Mouse (Mus musculus): ENCODE results near the gene Gatad2b. TPM values are rescaled to one million over a fixed set of nuclear protein-coding genes. Genes with fewer than 3 reads are reported as not detected.

Gene Gatad2b
- polyA plus RNA-seq, 1 experiment from 2014 or later, result 3.9 TPM

- H3K9me3 ChIP-seq (replicated peaks; ENCODE audit: control insufficient read depth, low read length), result no peaks in the 10 kb centered on the region
Measured at GRCm38 (mm10) chr3:90357959-90358358, 65.0 kb downstream of the Gatad2b start.

DNA sequence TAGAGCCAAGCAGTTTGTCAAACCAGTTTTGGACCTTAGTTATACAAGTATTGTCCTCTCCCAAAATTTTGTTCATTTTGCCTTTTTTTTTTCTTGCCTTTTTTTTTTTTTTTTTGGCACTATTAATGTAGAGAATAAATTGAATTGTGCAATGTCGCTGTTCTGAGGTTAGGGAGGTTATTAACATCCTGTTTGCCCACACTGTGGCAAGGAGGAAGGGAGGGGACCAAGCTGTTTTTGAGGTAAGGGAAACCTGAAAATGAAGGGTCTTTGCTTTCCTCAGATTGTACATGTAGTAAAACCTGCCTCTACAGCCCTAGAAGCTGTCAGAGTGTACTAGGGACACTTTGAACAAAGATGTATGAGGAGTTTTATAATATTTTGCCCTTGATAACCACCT is 66.3 kb downstream of the Gatad2b start:
- WGBS (ENCODE audit: insufficient replicate concordance), result 56% methylated on average over 1 of the region's 1 CpGs
- Histone ChIP-seq H3K36me3 (ENCODE audit: control insufficient read depth, insufficient read depth) (peaks cover 26% of the 10 kb centered on the region), H3K4me2 (ENCODE audit: low read depth, low read length) (no peak overlapping the region), H3K9me3 (replicated peaks; ENCODE audit: control insufficient read depth, low read length) (no peaks in the 10 kb centered on the region), H3K27me3 (ENCODE audit: control insufficient read depth, insufficient read depth, low read depth, low read length) (no peaks in the 10 kb centered on the region), H3K9ac (ENCODE audit: low read depth, low read length) (no peak overlapping the region), H3K27ac (ENCODE audit: low read length) (no peak overlapping the region), H3K4me1 (ENCODE audit: control insufficient read depth, low read depth, low read length) (peaks cover 4% of the 10 kb centered on the region), H3K4me3 (ENCODE audit: low read depth, low read length) (no peak overlapping the region)
- ATAC-seq (ENCODE audit: low read depth), result no peak

More at GRCm38 (mm10) chr3:90357959-90358358, 65.0 kb downstream of the Gatad2b start:
- Histone ChIP-seq H3K4me3 (ENCODE audit: low read depth, low read length) (no peak overlapping the region), H3K4me1 (ENCODE audit: control insufficient read depth, low read depth, low read length) (no peaks in the 10 kb centered on the region), H3K4me2 (ENCODE audit: low read depth, low read length) (no peak overlapping the region), H3K27ac (ENCODE audit: low read length) (no peak overlapping the region), H3K27me3 (ENCODE audit: control insufficient read depth, insufficient read depth, low read depth, low read length) (no peaks in the 10 kb centered on the region), H3K36me3 (ENCODE audit: control insufficient read depth, insufficient read depth) (peaks cover 36% of the 10 kb centered on the region), H3K9ac (ENCODE audit: low read depth, low read length) (no peak overlapping the region)
- ATAC-seq (ENCODE audit: low read depth), result no peak
- WGBS (ENCODE audit: insufficient replicate concordance), result 86% methylated on average over 7 of the region's 7 CpGs

GRCm38 (mm10) chr3:90361476-90361875 is 68.5 kb downstream of the Gatad2b start:
- H3K27ac ChIP-seq (ENCODE audit: low read length), result no peak overlapping the region
- H3K9me3 ChIP-seq (replicated peaks; ENCODE audit: control insufficient read depth, low read length), result no peaks in the 10 kb centered on the region
- H3K9ac ChIP-seq (ENCODE audit: low read depth, low read length), result no peak overlapping the region
- H3K36me3 ChIP-seq (ENCODE audit: control insufficient read depth, insufficient read depth), result peaks cover 11% of the 10 kb centered on the region
- H3K4me1 ChIP-seq (ENCODE audit: control insufficient read depth, low read depth, low read length), result peaks cover 4% of the 10 kb centered on the region
- no peak overlapping the region for H3K4me3 ChIP-seq (ENCODE audit: low read depth, low read length)
- 60% methylated on average over 4 of the region's 4 CpGs for WGBS (ENCODE audit: insufficient replicate concordance)
- H3K4me2 ChIP-seq (ENCODE audit: low read depth, low read length), result no peak overlapping the region
- no peak for ATAC-seq (ENCODE audit: low read depth)
- H3K27me3 ChIP-seq (ENCODE audit: control insufficient read depth, insufficient read depth, low read depth, low read length), result no peaks in the 10 kb centered on the region

- H3K4me3 ChIP-seq (ENCODE audit: low read depth, low read length), result no peak overlapping the region
- H3K27ac ChIP-seq (ENCODE audit: low read length), result no peak overlapping the region
- no peak for ATAC-seq (ENCODE audit: low read depth)
- 61% methylated on average over 2 of the region's 2 CpGs for WGBS (ENCODE audit: insufficient replicate concordance)
- no peaks in the 10 kb centered on the region for H3K9me3 ChIP-seq (replicated peaks; ENCODE audit: control insufficient read depth, low read length)
- H3K27me3 ChIP-seq (ENCODE audit: control insufficient read depth, insufficient read depth, low read depth, low read length), result no peaks in the 10 kb centered on the region
- H3K4me1 ChIP-seq (ENCODE audit: control insufficient read depth, low read depth, low read length), result peaks cover 4% of the 10 kb centered on the region
- H3K36me3 ChIP-seq (ENCODE audit: control insufficient read depth, insufficient read depth), result peaks cover 7% of the 10 kb centered on the region
- no peak overlapping the region for H3K4me2 ChIP-seq (ENCODE audit: low read depth, low read length)
- H3K9ac ChIP-seq (ENCODE audit: low read depth, low read length), result no peak overlapping the region
Measured at GRCm38 (mm10) chr3:90362346-90362745, 69.4 kb downstream of the Gatad2b start.

DNA sequence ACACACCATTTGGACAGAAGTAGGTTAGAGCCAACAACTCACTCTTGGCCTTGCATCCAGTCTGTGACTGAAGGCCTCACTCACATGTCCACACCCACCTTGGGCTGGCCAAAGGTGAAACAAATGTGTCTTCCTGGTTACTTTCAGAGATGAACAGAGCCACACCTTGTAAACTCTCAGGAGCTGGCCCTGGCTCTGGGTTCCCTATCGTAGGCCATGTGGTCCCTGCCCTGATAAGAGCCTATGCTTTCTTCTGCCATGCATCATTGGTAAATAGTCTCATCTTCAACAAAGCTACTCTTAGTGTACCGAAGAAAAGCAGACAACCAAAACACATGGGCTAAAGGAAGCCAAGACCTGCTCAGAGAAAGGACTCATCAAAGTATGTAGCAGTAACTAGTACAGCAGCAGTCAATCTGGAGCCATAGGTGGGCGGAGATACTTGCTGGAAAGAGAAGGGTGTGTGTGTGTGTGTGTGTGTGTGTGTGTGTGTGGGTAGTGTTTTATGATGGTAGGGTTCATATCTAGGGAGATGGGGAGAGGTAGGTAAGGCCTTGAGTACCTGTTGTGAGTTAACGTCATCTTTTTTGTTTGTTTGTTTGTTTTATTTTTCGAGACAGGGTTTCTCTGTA is 74.1 kb downstream of the Gatad2b start:
- H3K9me3 ChIP-seq (replicated peaks; ENCODE audit: control insufficient read depth, low read length), result no peaks in the 10 kb centered on the region
- H3K4me1 ChIP-seq (ENCODE audit: control insufficient read depth, low read depth, low read length), result peaks cover 4% of the 10 kb centered on the region
- no peaks in the 10 kb centered on the region; the same call in 1 of the 2 replicates for H3K36me3 ChIP-seq (ENCODE audit: control insufficient read depth, insufficient read depth)
- H3K9ac ChIP-seq (ENCODE audit: low read depth, low read length), result no peak overlapping the region
- no peak overlapping the region for H3K4me2 ChIP-seq (ENCODE audit: low read depth, low read length)
- no peak overlapping the region for H3K4me3 ChIP-seq (ENCODE audit: low read depth, low read length)
- ATAC-seq (ENCODE audit: low read depth), result 0 out of 2 replicates have a peak, but pooled peaks have one; percentile 21
- 62% methylated on average over 5 of the region's 5 CpGs for WGBS (ENCODE audit: insufficient replicate concordance)
- no peak overlapping the region for H3K27ac ChIP-seq (ENCODE audit: low read length)
- H3K27me3 ChIP-seq (ENCODE audit: control insufficient read depth, insufficient read depth, low read depth, low read length), result no peaks in the 10 kb centered on the region

GRCm38 (mm10) chr3:90369041-90369440 is 76.1 kb downstream of the Gatad2b start:
- Histone ChIP-seq H3K9me3 (replicated peaks; ENCODE audit: control insufficient read depth, low read length) (no peaks in the 10 kb centered on the region), H3K4me2 (ENCODE audit: low read depth, low read length) (no peak overlapping the region)

GRCm38 (mm10) chr3:90371857-90372256 is 78.9 kb downstream of the Gatad2b start:
- Histone ChIP-seq H3K36me3 (ENCODE audit: control insufficient read depth, insufficient read depth) (no peaks in the 10 kb centered on the region), H3K9me3 (replicated peaks; ENCODE audit: control insufficient read depth, low read length) (no peaks in the 10 kb centered on the region), H3K9ac (ENCODE audit: low read depth, low read length) (no peak overlapping the region), H3K27me3 (ENCODE audit: control insufficient read depth, insufficient read depth, low read depth, low read length) (no peaks in the 10 kb centered on the region), H3K4me3 (ENCODE audit: low read depth, low read length) (no peak overlapping the region), H3K27ac (ENCODE audit: low read length) (no peak overlapping the region), H3K4me1 (ENCODE audit: control insufficient read depth, low read depth, low read length) (peaks cover 2% of the 10 kb centered on the region; the same call in 1 of the 2 replicates), H3K4me2 (ENCODE audit: low read depth, low read length) (no peak overlapping the region)
- no peak for ATAC-seq (ENCODE audit: low read depth)
- WGBS (ENCODE audit: insufficient replicate concordance), result 58% methylated on average over 7 of the region's 7 CpGs

More at GRCm38 (mm10) chr3:90369041-90369440, 76.1 kb downstream of the Gatad2b start:
- Histone ChIP-seq H3K27ac (ENCODE audit: low read length) (no peak overlapping the region), H3K9ac (ENCODE audit: low read depth, low read length) (no peak overlapping the region), H3K4me3 (ENCODE audit: low read depth, low read length) (no peak overlapping the region), H3K4me1 (ENCODE audit: control insufficient read depth, low read depth, low read length) (no peaks in the 10 kb centered on the region; the same call in 1 of the 2 replicates), H3K27me3 (ENCODE audit: control insufficient read depth, insufficient read depth, low read depth, low read length) (no peaks in the 10 kb centered on the region), H3K36me3 (ENCODE audit: control insufficient read depth, insufficient read depth) (no peaks in the 10 kb centered on the region)
- 35% methylated on average over 2 of the region's 2 CpGs for WGBS (ENCODE audit: insufficient replicate concordance)
- no peak for ATAC-seq (ENCODE audit: low read depth)

GRCm38 (mm10) chr3:90372817-90373216 is 79.8 kb downstream of the Gatad2b start:
- H3K4me1 ChIP-seq (ENCODE audit: control insufficient read depth, low read depth, low read length), result peaks cover 2% of the 10 kb centered on the region; the same call in 1 of the 2 replicates
- no peaks in the 10 kb centered on the region for H3K36me3 ChIP-seq (ENCODE audit: control insufficient read depth, insufficient read depth)
- no peak overlapping the region for H3K4me2 ChIP-seq (ENCODE audit: low read depth, low read length)
- H3K27me3 ChIP-seq (ENCODE audit: control insufficient read depth, insufficient read depth, low read depth, low read length), result no peaks in the 10 kb centered on the region
- H3K27ac ChIP-seq (ENCODE audit: low read length), result no peak overlapping the region
- H3K9me3 ChIP-seq (replicated peaks; ENCODE audit: control insufficient read depth, low read length), result no peaks in the 10 kb centered on the region
- H3K9ac ChIP-seq (ENCODE audit: low read depth, low read length), result no peak overlapping the region
- no peak overlapping the region for H3K4me3 ChIP-seq (ENCODE audit: low read depth, low read length)
- 54% methylated on average over 5 of the region's 5 CpGs for WGBS (ENCODE audit: insufficient replicate concordance)
- ATAC-seq (ENCODE audit: low read depth), result no peak

- Histone ChIP-seq H3K4me1 (ENCODE audit: control insufficient read depth, low read depth, low read length) (peaks cover 2% of the 10 kb centered on the region; the same call in 1 of the 2 replicates), H3K27ac (ENCODE audit: low read length) (no peak overlapping the region), H3K4me2 (ENCODE audit: low read depth, low read length) (no peak overlapping the region), H3K36me3 (ENCODE audit: control insufficient read depth, insufficient read depth) (no peaks in the 10 kb centered on the region), H3K9ac (ENCODE audit: low read depth, low read length) (no peak overlapping the region), H3K4me3 (ENCODE audit: low read depth, low read length) (no peak overlapping the region), H3K27me3 (ENCODE audit: control insufficient read depth, insufficient read depth, low read depth, low read length) (no peaks in the 10 kb centered on the region), H3K9me3 (replicated peaks; ENCODE audit: control insufficient read depth, low read length) (no peaks in the 10 kb centered on the region)
- WGBS (ENCODE audit: insufficient replicate concordance), result 20% methylated on average over 4 of the region's 4 CpGs
- peak; percentile 65 for ATAC-seq (ENCODE audit: low read depth)
Measured at GRCm38 (mm10) chr3:90373432-90374028, 80.6 kb downstream of the Gatad2b start.

All from liver, embryonic 16.5 days (tissue).